Mouse (Mus musculus): ENCODE data around the gene Rab11fip4. TPM values are rescaled to one million over a fixed set of nuclear protein-coding genes. Genes with fewer than 3 reads are reported as not detected.

Rab11fip4 gene
- total and polyA plus RNA-seq, 3 experiments, result 13.2 to 41.6 (median 26.6) TPM

DNA sequence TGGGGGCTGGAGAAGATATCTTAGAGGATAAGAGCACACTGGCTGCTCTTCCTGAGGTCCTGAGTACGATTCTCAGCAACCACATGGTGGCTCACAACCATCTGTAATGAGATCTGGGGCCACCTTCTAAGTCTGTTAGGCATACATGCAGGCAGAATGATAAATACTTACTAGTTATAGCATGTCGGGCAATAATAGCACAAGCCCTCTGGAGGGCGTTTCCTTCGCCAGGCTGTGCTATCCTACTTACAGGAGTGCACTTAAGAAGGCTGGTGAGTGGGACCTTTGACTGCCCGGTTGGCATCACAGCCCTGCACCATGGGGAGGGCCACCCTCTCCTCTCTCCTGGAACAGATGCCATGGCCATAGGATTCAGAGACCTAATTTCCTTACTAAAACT, 112.4 kb downstream of the Rab11fip4 start:
- TF ChIP-seq USF1 (IDR thresholded peaks at IDR 0.05; ENCODE audit: low read depth, low read length) (no peak), RAD21 (IDR thresholded peaks at IDR 0.05; ENCODE audit: low read depth, low read length) (peak; percentile 74), HCFC1 (IDR thresholded peaks at IDR 0.05; ENCODE audit: low read depth, low read length) (peak; percentile 35; the same call in 1 of the 2 replicates), IRF4 (IDR thresholded peaks at IDR 0.05; ENCODE audit: low read depth, low read length) (no peak), ZKSCAN1 (IDR thresholded peaks at IDR 0.05; ENCODE audit: borderline replicate concordance, low read depth, low read length) (no peak), CTCF (conservative IDR thresholded peaks at IDR 0.05 in 1 of 2, IDR thresholded peaks at IDR 0.05 in 1 of 2; ENCODE audit: low read depth in 2 of 2, low read length in 2 of 2) (peak; percentile 39 to 83; a peak in 3 of 4 replicates), PAX5 (IDR thresholded peaks at IDR 0.05; ENCODE audit: low read length) (no peak), ZMIZ1 (IDR thresholded peaks at IDR 0.05; ENCODE audit: low read depth, low read length) (no peak), JUND (conservative IDR thresholded peaks at IDR 0.05; ENCODE audit: low read depth, low read length) (no peak), MAX (IDR thresholded peaks at IDR 0.05; ENCODE audit: low read length) (no peak; the same call in 1 of the 2 replicates), SIN3A (IDR thresholded peaks at IDR 0.05; ENCODE audit: low read length) (peak; percentile 48), TCF12 (IDR thresholded peaks at IDR 0.05; ENCODE audit: low read depth, low read length) (no peak; the same call in 1 of the 2 replicates), MYC (IDR thresholded peaks at IDR 0.05; ENCODE audit: low read depth, low read length) (peak; percentile 89), POLR2AphosphoS2 (IDR thresholded peaks at IDR 0.05; ENCODE audit: low read depth, low read length) (no peak), POLR2A (IDR thresholded peaks at IDR 0.05; ENCODE audit: low read depth, low read length) (no peak), KAT2A (IDR thresholded peaks at IDR 0.05; ENCODE audit: insufficient replicate concordance, low read length) (no peak), SMC3 (IDR thresholded peaks at IDR 0.05; ENCODE audit: low read depth, low read length) (peak; percentile 80), BHLHE40 (IDR thresholded peaks at IDR 0.05; ENCODE audit: low read depth, low read length) (no peak), TBP (conservative IDR thresholded peaks at IDR 0.05; ENCODE audit: low read depth, low read length) (no peak), GABPA (IDR thresholded peaks at IDR 0.05; ENCODE audit: insufficient replicate concordance, low read depth, low read length) (no peak), JUN (IDR thresholded peaks at IDR 0.05; ENCODE audit: insufficient read depth, low read depth, low read length) (no peak), MAFK (IDR thresholded peaks at IDR 0.05; ENCODE audit: insufficient replicate concordance, low read length) (no peak), CHD2 (IDR thresholded peaks at IDR 0.05; ENCODE audit: low read length) (no peak), USF2 (conservative IDR thresholded peaks at IDR 0.05; ENCODE audit: low read depth, low read length) (no peak), MAZ (IDR thresholded peaks at IDR 0.05; ENCODE audit: low read depth, low read length) (no peak), RCOR1 (conservative IDR thresholded peaks at IDR 0.05; ENCODE audit: low read depth, low read length) (no peak), NELFE (IDR thresholded peaks at IDR 0.05; ENCODE audit: low read depth, low read length) (no peak; the same call in 1 of the 2 replicates), ETS1 (conservative IDR thresholded peaks at IDR 0.05; ENCODE audit: low read depth, low read length) (no peak), ELF1 (IDR thresholded peaks at IDR 0.05; ENCODE audit: low read depth, low read length) (no peak), ZNF384 (IDR thresholded peaks at IDR 0.05; ENCODE audit: low read depth, low read length) (peak; percentile 42), E2F4 (IDR thresholded peaks at IDR 0.05; ENCODE audit: insufficient replicate concordance, low read depth, low read length) (no peak), MEF2A (IDR thresholded peaks at IDR 0.05; ENCODE audit: borderline replicate concordance, low read depth, low read length) (peak; percentile 22; the same call in 1 of the 2 replicates), MXI1 (IDR thresholded peaks at IDR 0.05; ENCODE audit: low read depth, low read length) (peak; percentile 63; the same call in 1 of the 2 replicates), UBTF (IDR thresholded peaks at IDR 0.05; ENCODE audit: low read depth, low read length) (no peak), EP300 (IDR thresholded peaks at IDR 0.05; ENCODE audit: low read length) (no peak), ZC3H11A (IDR thresholded peaks at IDR 0.05; ENCODE audit: low read depth, low read length) (peak; percentile 32; the same call in 1 of the 2 replicates), CHD1 (IDR thresholded peaks at IDR 0.05; ENCODE audit: low read depth, low read length) (no peak), NRF1 (IDR thresholded peaks at IDR 0.05; ENCODE audit: low read depth, low read length) (no peak)
- dilution Hi-C loops (cut with MboI; ENCODE audit: extremely low pct_ligation_motif_present, extremely low pct_unique_long_range_greater_than_20kb, low sequenced_read_pairs), result no loop called here
- H3K4me3 ChIP-seq (replicated peaks in 1 of 3; ENCODE audit: low read depth in 2 of 3, low read length in 2 of 3, poor library complexity in 1 of 3), result peak overlapping the region; percentile 70 to 100 (median 93)
- peak; percentile 94 for DNase-seq (ENCODE audit: extremely low read depth)
- peaks cover 0 to 44% of the 10 kb centered on the region in 2 experiments; a peak in 2 of 4 replicates for H3K4me1 ChIP-seq (ENCODE audit: control insufficient read depth in 1 of 2, insufficient read depth in 2 of 2)
- in situ Hi-C loops (cut with MboI; ENCODE audit: low pct_ligation_motif_present, low pct_unique_long_range_greater_than_20kb, low sequenced_read_pairs), result loop anchor here (5.0 kb wide), 1 partner anchor 219 kb away; no protein-coding TSS in a partner anchor
- H3K36me3 ChIP-seq (replicated peaks in 1 of 2; ENCODE audit: control insufficient read depth in 1 of 2, insufficient read depth in 1 of 2, low read length in 1 of 2), result peaks cover 5 to 37% of the 10 kb centered on the region in 2 experiments
- H3K79me2 ChIP-seq (replicated peaks; ENCODE audit: control insufficient read depth, extremely low read depth, insufficient read depth, poor library complexity, severe bottlenecking), result peaks cover 7% of the 10 kb centered on the region
- H3K9me3 ChIP-seq (replicated peaks; ENCODE audit: low read length), result no peaks in the 10 kb centered on the region
- H3K27ac ChIP-seq (ENCODE audit: insufficient read depth, low read depth), result no peak overlapping the region
- no peaks in the 10 kb centered on the region for H3K27me3 ChIP-seq (replicated peaks)
- peak overlapping the region; percentile 85 for H3K9ac ChIP-seq (ENCODE audit: insufficient read depth, low read depth)
- peak overlapping the region; percentile 74 for H3K4me2 ChIP-seq (ENCODE audit: insufficient read depth, low read depth, poor library complexity, severe bottlenecking)

All from CH12.LX (cell line).